Mouse (Mus musculus) forebrain, embryonic 12.5 days (tissue): ENCODE measurements around the gene Plbd2. TPM values are rescaled to one million over a fixed set of nuclear protein-coding genes. Genes with fewer than 3 reads are reported as not detected.
A peak's percentile ranks its signal among the peaks of the same experiment; 100 is the strongest.

Experiments
- ATAC-seq: fragments of 200-750 bp; cut with Nextera tagmentation; 2 replicates; pipeline ENCODE4 v1.8.0; 2017; ENCODE audit warnings: moderate TSS enrichment; ENCODE audit not compliant: low FRiP score
- H3K27ac ChIP-seq: fragments of 300-500 bp; sonication (generic); 2 replicates; pipeline ENCODE4 v1.5.1; 2016; ENCODE audit warnings: mild to moderate bottlenecking
- H3K27me3 ChIP-seq: fragments of 300-500 bp; sonication (generic); 2 replicates; pipeline ENCODE4 v1.6.1; 2016; ENCODE audit warnings: mild to moderate bottlenecking
- H3K36me3 ChIP-seq: fragments of 300-500 bp; sonication (generic); replicated peaks from 2 replicates; pipeline ENCODE4 v1.6.1; 2016; ENCODE audit warnings: mild to moderate bottlenecking
- H3K4me1 ChIP-seq: fragments of 300-500 bp; sonication (generic); 2 replicates; pipeline ENCODE4 v1.6.1; 2016
- H3K4me2 ChIP-seq: fragments of 300-500 bp; sonication (generic); 2 replicates; pipeline ENCODE4 v1.6.1; 2016; ENCODE audit warnings: mild to moderate bottlenecking, moderate library complexity
- H3K4me3 ChIP-seq: fragments of 300-500 bp; sonication (generic); replicated peaks from 2 replicates; pipeline ENCODE4 v1.5.1; 2016; ENCODE audit warnings: mild to moderate bottlenecking
- H3K9ac ChIP-seq: fragments of 300-500 bp; sonication (generic); 2 replicates; pipeline ENCODE4 v1.6.1; 2016; ENCODE audit warnings: mild to moderate bottlenecking
- H3K9me3 ChIP-seq: fragments of 300-500 bp; sonication (generic); 2 replicates; pipeline ENCODE4 v1.6.1; 2016
- WGBS: fragments of 180-500 bp; shearing (Covaris S2); methylation state at CpG from one replicate; pipeline ENCODE4 v1.1.7; 2016; 5-methylcytosine and 5-hydroxymethylcytosine counted together
- polyA plus RNA-seq: library from polyadenylated mRNA; unstranded; fragments of >200 nt; fragmentation: Nextera tagmentation; extraction: Ambion mirVana; gene quantifications from 2 replicates; pipeline ENCODE4 v1.2.1, GENCODE M21; 2016

The Plbd2 gene
- 25.9 and 26.6 TPM in 2 replicates for polyA plus RNA-seq

DNA sequence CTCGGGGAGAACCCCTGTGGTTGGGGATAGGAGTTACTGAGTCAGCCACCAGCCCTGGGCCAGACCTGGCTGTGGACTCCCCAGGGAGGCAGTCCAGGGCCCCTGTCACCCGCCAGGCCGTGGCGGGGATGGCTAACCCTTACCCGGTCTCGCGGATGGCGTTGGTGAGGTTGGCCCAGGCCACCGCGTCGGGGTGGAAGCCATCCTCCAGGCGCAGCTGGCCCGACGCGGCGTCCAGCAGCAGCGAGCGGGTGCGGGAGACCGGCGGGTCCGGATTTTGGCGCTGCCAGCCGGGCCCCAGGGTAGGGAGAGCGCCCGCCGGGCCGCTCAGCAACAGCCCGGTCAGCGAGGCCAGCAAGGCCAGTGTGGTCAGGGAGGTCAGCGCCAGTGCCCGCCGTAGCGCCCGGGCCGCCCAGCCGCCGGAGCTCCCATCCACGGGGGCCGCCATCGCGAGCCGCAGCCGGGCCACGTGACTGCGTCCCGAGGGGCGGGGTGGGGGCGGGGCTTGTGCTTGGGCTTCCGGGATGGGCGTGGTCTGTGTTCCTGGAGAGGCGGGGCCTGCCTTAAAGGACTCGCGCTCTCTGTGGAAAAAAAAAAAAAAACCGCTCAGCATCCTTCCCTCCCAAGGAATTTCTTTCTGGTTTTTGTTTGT, at the start of gene Plbd2:
TSS of gene Plbd2 (minus strand) at position 482 of the 652 bp plus-strand sequence.
- H3K4me3 ChIP-seq, result peak within 1 kb of the TSS; percentile 90
- H3K36me3 ChIP-seq, result peaks cover 7% of the 10 kb centered on the region; the same call in 1 of the 2 replicates
- H3K9me3 ChIP-seq, result no peaks in the 10 kb centered on the region
- peak within 1 kb of the TSS; percentile 89 for H3K9ac ChIP-seq
- peak within 1 kb of the TSS; percentile 97 for H3K4me2 ChIP-seq
- H3K4me1 ChIP-seq, result peaks cover 18% of the 10 kb centered on the region
- no peak within 1 kb of the TSS for H3K27ac ChIP-seq
- no peaks in the 10 kb centered on the region for H3K27me3 ChIP-seq
- WGBS, result under 1% methylated on average over 53 of the region's 55 CpGs
- ATAC-seq, result peak; percentile 84

DNA sequence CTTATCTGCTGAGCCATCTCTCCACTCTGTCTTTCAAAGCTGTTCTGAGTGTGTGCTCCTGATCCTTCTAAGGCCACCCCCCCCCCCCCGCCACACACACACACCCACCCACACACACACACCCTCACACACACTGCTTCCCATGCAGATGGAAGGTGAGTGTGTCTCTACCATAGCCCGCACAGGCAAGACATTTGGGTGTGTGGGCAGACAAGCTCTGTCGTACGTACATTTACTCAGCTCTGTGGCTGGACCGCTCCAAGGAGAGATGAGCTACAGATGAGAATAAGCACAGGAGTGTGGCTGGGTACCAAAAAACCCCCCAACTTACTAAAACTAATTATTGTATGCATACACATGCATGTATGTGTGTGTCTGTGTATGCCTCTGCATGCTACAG, 47.2 kb upstream of the Plbd2 start:
- Histone ChIP-seq H3K4me1 (no peaks in the 10 kb centered on the region), H3K4me3 (no peak overlapping the region), H3K36me3 (peaks cover 25% of the 10 kb centered on the region), H3K27ac (no peak overlapping the region), H3K9me3 (no peaks in the 10 kb centered on the region), H3K27me3 (no peaks in the 10 kb centered on the region), H3K9ac (no peak overlapping the region), H3K4me2 (no peak overlapping the region)
- ATAC-seq, result no peak
- 94% methylated on average over 5 of the region's 5 CpGs for WGBS

DNA sequence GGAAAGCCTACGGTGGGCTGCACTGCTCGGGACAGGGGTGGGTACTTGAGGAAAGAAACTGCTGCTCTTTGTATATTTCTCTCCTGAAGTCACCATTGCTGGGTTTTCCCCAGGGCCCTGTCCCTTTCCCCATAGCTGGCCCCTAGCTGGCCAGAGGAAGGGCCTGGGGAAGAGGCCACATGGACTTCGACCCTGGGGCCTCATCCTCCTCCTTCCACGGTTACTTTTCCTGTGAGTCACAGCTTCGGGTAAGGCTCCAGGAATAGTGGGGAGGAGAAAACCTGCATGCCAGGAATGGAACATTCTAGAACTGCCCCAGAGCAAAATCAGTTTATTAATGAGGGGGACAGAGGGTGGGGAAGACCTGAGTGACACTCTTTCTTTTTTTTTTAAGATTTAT, 46.7 kb upstream of the Plbd2 start:
- no peak overlapping the region for H3K4me3 ChIP-seq
- H3K9me3 ChIP-seq, result no peaks in the 10 kb centered on the region
- H3K9ac ChIP-seq, result no peak overlapping the region
- no peaks in the 10 kb centered on the region for H3K4me1 ChIP-seq
- no peak overlapping the region for H3K4me2 ChIP-seq
- no peak overlapping the region for H3K27ac ChIP-seq
- H3K36me3 ChIP-seq, result peaks cover 21% of the 10 kb centered on the region
- WGBS, result 89% methylated on average over 5 of the region's 5 CpGs
- H3K27me3 ChIP-seq, result no peaks in the 10 kb centered on the region
- no peak for ATAC-seq

DNA sequence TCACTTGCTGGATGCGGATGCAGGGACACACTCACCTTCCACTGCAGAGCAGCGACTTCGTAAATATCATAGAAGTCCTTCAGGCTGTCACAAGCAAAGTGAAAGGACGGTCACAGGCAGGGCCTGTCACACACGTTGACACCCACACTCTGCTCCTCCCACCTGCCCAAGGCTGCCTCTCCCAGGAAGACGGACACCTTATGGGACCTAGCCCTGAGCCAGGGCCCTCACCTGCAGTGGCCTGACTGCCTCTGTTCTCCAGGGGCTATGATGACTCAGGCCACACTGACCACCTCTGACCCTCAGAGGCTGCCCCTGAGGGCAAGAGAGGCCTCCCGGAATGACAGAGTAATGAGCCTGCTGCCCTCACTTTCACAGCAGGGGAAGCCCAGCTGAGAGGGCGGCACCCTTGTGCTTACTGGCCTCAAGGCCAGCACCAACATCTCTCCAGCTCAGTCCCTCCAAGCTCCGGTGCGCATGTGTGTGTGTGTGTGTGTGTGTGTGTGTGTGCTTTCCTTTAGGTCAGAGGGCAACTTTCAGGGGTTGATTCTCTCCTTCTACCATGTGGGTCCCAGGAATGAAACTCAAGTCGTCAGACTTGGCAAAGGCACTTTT, 44.9 kb upstream of the Plbd2 start:
- 79% methylated on average over 11 of the region's 11 CpGs for WGBS
- Histone ChIP-seq H3K27me3 (no peaks in the 10 kb centered on the region), H3K4me1 (no peaks in the 10 kb centered on the region), H3K4me3 (no peak overlapping the region), H3K9ac (no peak overlapping the region), H3K36me3 (peaks cover 17% of the 10 kb centered on the region), H3K4me2 (no peak overlapping the region), H3K9me3 (no peaks in the 10 kb centered on the region), H3K27ac (no peak overlapping the region)
- ATAC-seq, result no peak

DNA sequence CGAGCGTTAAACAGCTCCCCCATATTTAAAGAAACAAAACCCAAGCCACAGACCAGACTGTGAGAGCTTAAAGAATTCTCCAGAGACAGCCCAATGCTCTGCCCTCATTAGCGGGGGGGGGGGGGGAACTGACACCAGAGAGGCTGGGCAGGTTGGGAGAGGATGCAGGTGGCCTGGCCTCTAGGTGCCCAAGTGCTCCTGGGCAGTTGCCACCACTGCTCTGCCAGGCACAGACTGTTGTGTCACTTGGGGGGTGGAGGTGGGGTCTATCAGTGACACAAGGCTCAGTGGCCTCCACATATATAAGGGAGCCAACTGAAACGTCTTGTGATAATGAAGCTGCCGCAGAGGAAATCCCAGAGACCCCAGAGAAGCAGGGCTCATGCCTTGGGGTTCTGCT, 33.2 kb upstream of the Plbd2 start:
- Histone ChIP-seq H3K36me3 (peaks cover 23% of the 10 kb centered on the region), H3K9ac (no peak overlapping the region), H3K27ac (no peak overlapping the region), H3K9me3 (no peaks in the 10 kb centered on the region), H3K27me3 (no peaks in the 10 kb centered on the region), H3K4me3 (no peak overlapping the region), H3K4me2 (no peak overlapping the region), H3K4me1 (peaks cover 24% of the 10 kb centered on the region)
- 63% methylated on average over 5 of the region's 5 CpGs for WGBS
- no peak for ATAC-seq

DNA sequence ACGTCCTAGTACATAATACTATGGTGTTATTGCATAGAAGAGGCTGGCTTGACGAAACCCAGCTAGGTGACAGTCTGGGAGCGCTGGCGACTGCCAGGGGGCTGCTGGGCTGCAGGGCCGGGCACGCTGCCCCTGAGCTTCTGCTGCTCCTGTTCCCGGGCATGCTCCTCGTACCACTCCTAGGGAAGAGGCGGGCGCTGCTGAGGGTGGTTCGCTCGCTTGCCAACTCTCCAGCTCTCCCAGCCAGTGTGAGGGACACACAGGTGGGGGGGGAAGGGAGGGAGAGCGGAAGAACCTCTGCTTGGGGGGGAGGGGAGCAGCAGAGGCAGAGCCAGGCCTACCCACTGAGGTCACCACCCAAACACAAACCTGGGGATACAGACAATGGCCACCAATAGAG, 32.6 kb upstream of the Plbd2 start:
- Histone ChIP-seq H3K27ac (no peak overlapping the region; the same call in 1 of the 2 replicates), H3K4me1 (peaks cover 24% of the 10 kb centered on the region), H3K4me3 (no peak overlapping the region), H3K27me3 (no peaks in the 10 kb centered on the region), H3K9ac (no peak overlapping the region), H3K36me3 (peaks cover 23% of the 10 kb centered on the region), H3K9me3 (no peaks in the 10 kb centered on the region), H3K4me2 (no peak overlapping the region)
- no peak for ATAC-seq
- WGBS, result 65% methylated on average over 13 of the region's 13 CpGs

DNA sequence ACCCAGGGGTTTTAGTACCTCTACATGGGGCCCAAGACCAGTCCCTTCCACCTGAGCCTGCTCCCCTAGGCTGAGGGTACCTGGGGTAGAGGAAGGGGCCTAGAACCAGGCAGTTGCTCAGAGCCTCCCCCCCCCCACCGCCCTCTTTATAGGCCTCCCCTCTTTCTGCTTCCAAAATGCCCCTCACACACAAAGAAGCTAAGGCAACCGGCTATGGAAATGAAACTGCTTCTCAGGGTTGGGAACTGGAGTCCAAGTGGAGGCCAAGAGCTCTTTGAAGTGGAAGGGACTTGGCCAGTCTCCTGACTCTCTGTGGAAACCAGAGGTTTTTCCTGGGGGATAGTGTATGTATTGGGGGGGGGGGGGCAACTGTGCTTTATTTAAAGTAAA, 31.3 kb upstream of the Plbd2 start:
- Histone ChIP-seq H3K36me3 (peaks cover 23% of the 10 kb centered on the region), H3K4me1 (peaks cover 24% of the 10 kb centered on the region), H3K4me3 (no peak overlapping the region), H3K9ac (no peak overlapping the region), H3K9me3 (no peaks in the 10 kb centered on the region), H3K4me2 (no peak overlapping the region), H3K27me3 (no peaks in the 10 kb centered on the region), H3K27ac (peak overlapping the region; percentile 70)
- no peak for ATAC-seq
- 26% methylated on average over 2 of the region's 2 CpGs for WGBS

DNA sequence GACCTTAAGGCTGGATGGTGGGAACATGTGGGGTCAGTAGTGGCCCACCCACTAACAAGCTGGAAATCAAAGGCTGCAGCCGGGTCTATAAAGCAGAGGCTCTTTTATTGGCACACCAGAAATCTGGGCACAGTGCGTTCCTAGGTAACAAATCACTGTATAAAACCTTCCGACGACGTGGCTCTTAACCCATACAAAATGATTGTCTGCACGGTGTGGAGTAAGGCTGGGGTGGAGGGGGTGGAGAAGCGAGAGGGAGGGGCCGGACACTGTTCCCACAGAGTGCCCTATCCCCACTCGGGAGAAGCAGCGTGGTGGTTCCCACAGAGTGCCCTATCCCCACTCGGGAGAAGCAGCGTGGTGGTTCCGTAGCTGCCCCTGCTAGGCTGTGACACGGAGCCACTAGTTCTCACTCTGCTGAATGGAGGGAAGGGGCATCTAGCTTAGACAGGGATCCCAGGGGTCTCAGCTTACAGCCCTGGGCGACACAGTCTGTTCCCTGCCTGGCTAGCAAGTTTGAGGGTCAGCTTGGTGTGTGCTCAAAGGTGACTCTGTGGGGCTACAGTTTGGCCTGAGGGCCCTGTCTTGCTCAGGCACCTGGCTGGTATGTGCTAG, 30.8 kb upstream of the Plbd2 start:
- Histone ChIP-seq H3K4me3 (no peak overlapping the region), H3K36me3 (peaks cover 18% of the 10 kb centered on the region), H3K27ac (peak overlapping the region; percentile 70), H3K27me3 (no peaks in the 10 kb centered on the region), H3K4me1 (peaks cover 24% of the 10 kb centered on the region), H3K9ac (no peak overlapping the region), H3K4me2 (no peak overlapping the region), H3K9me3 (no peaks in the 10 kb centered on the region)
- ATAC-seq, result no peak
- WGBS, result 50% methylated on average over 15 of the region's 15 CpGs

DNA sequence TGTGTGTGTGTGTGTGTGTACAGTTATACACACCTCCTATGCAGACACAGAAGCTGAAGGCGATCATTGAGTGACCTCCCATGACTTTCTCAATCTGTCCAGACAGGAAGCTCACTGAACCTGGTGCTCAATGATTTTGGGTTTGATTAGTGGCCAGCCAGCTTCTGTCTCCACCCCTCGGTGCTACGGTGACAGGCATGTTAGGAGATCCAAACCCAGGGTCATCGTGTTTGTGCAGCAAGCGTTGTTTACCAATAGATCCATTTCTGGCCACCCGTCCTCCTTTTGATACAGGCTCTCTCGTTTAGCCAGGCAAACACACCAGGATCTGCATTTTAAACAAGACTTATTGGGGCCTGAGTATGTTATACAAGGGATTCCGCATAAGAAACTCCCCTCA, 28.2 kb upstream of the Plbd2 start:
- H3K27me3 ChIP-seq, result no peaks in the 10 kb centered on the region
- WGBS, result 88% methylated on average over 8 of the region's 8 CpGs
- H3K4me1 ChIP-seq, result peaks cover 24% of the 10 kb centered on the region
- no peak overlapping the region for H3K4me2 ChIP-seq
- no peaks in the 10 kb centered on the region for H3K36me3 ChIP-seq
- ATAC-seq, result no peak
- H3K27ac ChIP-seq, result no peak overlapping the region
- H3K4me3 ChIP-seq, result no peak overlapping the region
- no peaks in the 10 kb centered on the region for H3K9me3 ChIP-seq
- H3K9ac ChIP-seq, result no peak overlapping the region

DNA sequence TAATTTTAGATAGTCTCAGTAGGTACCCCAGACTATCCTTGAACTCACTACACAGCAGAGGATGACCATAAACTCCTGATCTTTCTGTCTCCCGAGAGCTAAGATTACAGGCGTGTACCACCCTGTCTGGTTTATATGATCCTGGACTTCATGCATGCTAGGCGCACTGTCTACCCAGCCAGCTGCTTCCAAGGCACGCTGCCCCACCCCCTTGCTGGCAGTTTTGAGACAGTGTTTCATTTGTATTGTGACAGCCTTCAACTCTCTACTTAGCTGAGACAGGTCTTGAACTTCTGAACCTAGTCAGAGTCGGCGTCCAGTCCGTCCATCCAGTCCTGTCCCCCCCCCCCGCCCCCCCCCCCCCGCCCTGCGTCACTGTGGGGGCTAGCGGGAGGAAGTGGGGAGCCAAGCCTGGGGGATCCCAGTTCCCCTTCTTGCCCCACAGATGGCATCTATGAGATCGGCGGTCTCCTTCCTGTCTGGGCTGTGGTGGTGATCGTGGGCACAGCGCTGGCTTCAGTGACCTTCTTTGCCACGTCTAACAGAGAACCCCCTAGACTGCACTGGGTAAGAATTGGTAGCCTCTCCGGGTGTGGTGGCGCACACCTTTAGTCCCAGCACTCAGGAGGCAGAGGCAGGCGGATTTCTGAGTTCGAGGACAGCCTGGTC, 24.0 kb upstream of the Plbd2 start:
- Histone ChIP-seq H3K4me1 (no peaks in the 10 kb centered on the region), H3K4me3 (no peak overlapping the region), H3K4me2 (no peak overlapping the region), H3K9me3 (no peaks in the 10 kb centered on the region), H3K27me3 (no peaks in the 10 kb centered on the region), H3K27ac (no peak overlapping the region), H3K9ac (no peak overlapping the region), H3K36me3 (no peaks in the 10 kb centered on the region)
- ATAC-seq, result no peak
- 86% methylated on average over 18 of the region's 20 CpGs for WGBS

DNA sequence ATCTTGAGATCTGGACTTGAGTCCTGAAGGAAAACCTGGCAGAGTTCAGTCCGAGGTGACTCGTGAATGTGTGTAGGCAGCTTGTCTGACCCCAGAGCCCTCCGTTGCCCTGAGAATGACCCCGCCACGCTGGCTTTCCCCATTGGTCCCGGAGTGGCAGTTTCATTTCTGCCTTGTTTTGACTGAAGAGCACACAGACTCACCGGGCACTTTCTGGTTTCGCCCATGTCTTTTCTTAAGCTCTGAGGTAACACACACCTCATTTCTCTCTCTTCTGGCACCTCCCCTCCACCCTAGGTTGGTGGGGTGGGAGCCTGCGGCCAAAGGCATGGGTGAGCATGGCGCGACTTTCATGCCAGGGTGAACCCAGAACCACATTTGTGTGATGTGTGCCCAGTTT, 22.9 kb upstream of the Plbd2 start:
- 75% methylated on average over 11 of the region's 11 CpGs for WGBS
- H3K4me3 ChIP-seq, result no peak overlapping the region
- ATAC-seq, result no peak
- H3K9ac ChIP-seq, result no peak overlapping the region
- no peaks in the 10 kb centered on the region for H3K36me3 ChIP-seq
- no peaks in the 10 kb centered on the region for H3K9me3 ChIP-seq
- no peak overlapping the region for H3K27ac ChIP-seq
- H3K4me2 ChIP-seq, result no peak overlapping the region
- H3K4me1 ChIP-seq, result no peaks in the 10 kb centered on the region
- H3K27me3 ChIP-seq, result no peaks in the 10 kb centered on the region

DNA sequence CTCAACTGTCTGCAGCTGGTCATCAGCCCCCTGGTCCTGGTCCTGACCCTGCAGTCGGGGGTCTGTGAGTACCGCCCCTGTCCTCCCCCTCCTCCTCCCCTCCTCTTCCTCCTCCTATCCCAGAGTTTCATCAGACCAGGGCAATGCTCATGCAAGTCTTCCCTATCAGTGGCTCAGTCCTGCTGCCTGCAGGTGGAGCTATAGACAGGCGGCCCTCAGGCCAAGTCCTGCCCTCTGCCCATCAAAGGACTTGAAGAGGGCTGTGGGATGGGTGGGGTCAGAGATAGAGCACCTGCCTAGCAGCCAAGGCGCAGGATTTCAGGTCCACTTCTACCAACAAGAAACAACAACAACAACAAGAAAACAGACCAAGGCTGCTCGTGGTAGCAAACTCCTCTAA, 22.3 kb upstream of the Plbd2 start:
- H3K4me2 ChIP-seq, result no peak overlapping the region
- no peaks in the 10 kb centered on the region for H3K9me3 ChIP-seq
- 37% methylated on average over 5 of the region's 5 CpGs for WGBS
- no peak overlapping the region for H3K4me3 ChIP-seq
- no peaks in the 10 kb centered on the region for H3K4me1 ChIP-seq
- ATAC-seq, result no peak
- no peaks in the 10 kb centered on the region for H3K36me3 ChIP-seq
- no peak overlapping the region for H3K27ac ChIP-seq
- H3K9ac ChIP-seq, result no peak overlapping the region
- peaks cover 3% of the 10 kb centered on the region; the same call in 1 of the 2 replicates for H3K27me3 ChIP-seq
